Mouse (Mus musculus): ENCODE results near the gene 1700029H14Rik.

GRCm38 (mm10) chr8:13589071-13589470, 26.8 kb upstream of the 1700029H14Rik start:
- TF ChIP-seq CTCF (IDR thresholded peaks at IDR 0.05; ENCODE audit: borderline replicate concordance, insufficient read depth, low read depth, low read length) (no peak), POLR2A (IDR thresholded peaks at IDR 0.05; ENCODE audit: borderline replicate concordance, insufficient read depth, low read length) (no peak)

Measured in cerebellum, adult 2 months (tissue).